Mouse (Mus musculus) liver, adult 10 weeks (tissue): Measurements from ENCODE around the gene V1rd19. TPM values are rescaled to one million over a fixed set of nuclear protein-coding genes. Genes with fewer than 3 reads are reported as not detected.

Source experiments
- polyA plus RNA-seq: library from polyadenylated mRNA; stranded (reverse); fragments of 350-450 nt; fragmentation: Illumina TruSeq; extraction: RNeasy Lipid Tissue Mini Kit (QIAGEN cat#74804); gene quantifications from one replicate; pipeline ENCODE4 v1.2.3, GENCODE M21; 2014; ENCODE audit warnings: low read depth, low replicate concordance

V1rd19 gene
- polyA plus RNA-seq: not detected

DNA sequence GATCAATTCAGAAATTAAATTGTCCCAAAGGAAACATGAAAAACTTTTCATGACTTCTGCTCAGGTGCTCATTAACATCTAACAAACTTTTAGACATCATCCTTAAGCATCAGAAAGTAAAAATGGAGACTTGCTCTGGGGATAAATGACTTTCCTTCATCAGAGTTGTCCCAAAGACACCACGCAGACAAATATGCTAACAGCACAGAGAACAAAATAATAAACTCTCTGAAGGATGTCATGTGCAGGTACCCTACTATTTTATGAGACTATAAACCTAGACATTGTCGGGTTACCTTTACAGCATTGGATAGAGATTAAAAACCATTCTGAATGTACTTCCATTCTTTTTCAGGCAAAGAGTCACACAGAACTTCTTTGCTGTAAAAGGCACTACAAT is at the start of gene V1rd19:
Gene V1rd19 (plus strand): TSS at position 301 of the 400 bp plus-strand sequence.

DNA sequence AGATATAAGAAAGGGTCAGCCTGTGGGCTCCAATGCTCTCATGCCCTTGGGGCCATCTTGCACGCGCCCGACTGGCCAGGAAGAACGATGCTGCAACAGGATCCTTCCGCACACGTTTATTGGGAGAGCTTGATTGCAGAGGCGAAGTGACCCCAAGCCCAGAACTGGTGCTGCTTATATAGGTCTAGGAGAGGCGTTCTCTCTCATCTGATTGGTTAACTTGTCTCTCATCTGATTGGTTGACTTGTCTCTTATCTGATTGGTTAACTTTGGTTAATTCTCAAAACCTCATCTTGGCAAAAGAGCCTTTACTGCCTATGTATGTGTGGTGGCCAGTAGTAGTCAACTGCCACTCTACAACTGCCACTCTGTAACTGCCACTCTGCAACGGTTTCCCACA is 27.2 kb upstream of the V1rd19 start, which contains the start of gene Vmn1r181:
Gene Vmn1r181 (plus strand): TSS at position 301 of the 400 bp plus-strand sequence.

DNA sequence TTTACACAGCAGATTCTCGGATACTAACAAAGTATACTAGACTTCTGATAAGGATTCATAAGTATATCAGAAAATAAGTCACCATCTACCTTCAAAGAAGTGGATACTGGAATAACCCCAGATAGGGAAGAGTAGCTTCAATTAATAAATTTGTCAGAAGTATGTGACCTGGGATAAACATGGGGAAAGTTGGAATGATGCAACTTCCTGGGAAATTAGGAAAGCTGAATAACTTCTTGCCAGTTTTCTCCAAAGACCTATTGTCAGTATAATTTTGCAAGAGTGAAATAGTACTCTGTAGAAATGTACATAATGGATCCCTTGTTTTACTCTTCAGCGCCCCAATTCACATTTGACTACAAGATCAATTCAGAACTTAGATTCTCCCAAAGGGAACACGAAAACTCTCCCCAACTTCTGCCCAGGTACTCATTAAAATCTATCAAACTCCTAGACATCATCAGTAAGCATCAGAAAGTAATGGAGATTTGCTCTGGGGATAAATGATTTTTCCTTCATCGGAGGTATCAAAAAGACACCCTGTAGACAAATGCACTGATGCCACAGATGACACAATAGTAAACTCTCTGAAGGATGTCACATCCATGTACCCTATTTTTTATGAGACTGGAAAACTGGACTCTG is 51.3 kb downstream of the V1rd19 start, which contains the start of gene Vmn1r183:
Gene Vmn1r183 (plus strand): TSS at position 595 of the 645 bp plus-strand sequence.

Other genes with a start within 250 kb of the V1rd19 start
- gene Vmn1r174, start 249.4 kb upstream of the V1rd19 start, polyA plus RNA-seq: not detected
- not detected for gene Vmn1r175, start 191.0 kb upstream of the V1rd19 start, polyA plus RNA-seq
- not detected for gene Vmn1r176, start 164.3 kb upstream of the V1rd19 start, polyA plus RNA-seq
- gene Vmn1r177, start 135.2 kb upstream of the V1rd19 start, polyA plus RNA-seq: not detected
- gene Vmn1r178, start 109.7 kb upstream of the V1rd19 start, polyA plus RNA-seq: not detected
- gene Vmn1r179, start 74.7 kb upstream of the V1rd19 start, polyA plus RNA-seq: not detected
- gene Vmn1r180, start 51.1 kb upstream of the V1rd19 start, polyA plus RNA-seq: not detected
- gene Vmn1r181, start 27.1 kb upstream of the V1rd19 start, polyA plus RNA-seq: not detected
- gene Vmn1r183, start 51.6 kb downstream of the V1rd19 start, polyA plus RNA-seq: not detected
- 5.3 TPM for gene Zfp180, start 80.2 kb downstream of the V1rd19 start, polyA plus RNA-seq
- 0.77 TPM for gene Zfp112, start 110.6 kb downstream of the V1rd19 start, polyA plus RNA-seq
- 3.6 TPM for gene Zfp235, start 132.5 kb downstream of the V1rd19 start, polyA plus RNA-seq
- 0.11 TPM for gene Zfp114, start 173.4 kb downstream of the V1rd19 start, polyA plus RNA-seq
- gene Zfp111, start 209.8 kb downstream of the V1rd19 start, polyA plus RNA-seq: 1.5 TPM
- gene Zfp109, start 235.9 kb downstream of the V1rd19 start, polyA plus RNA-seq: 1.2 TPM